Mouse (Mus musculus) forebrain, embryonic 14.5 days (tissue): ENCODE measurements around the gene Gpr37l1. TPM values are rescaled to one million over a fixed set of nuclear protein-coding genes. Genes with fewer than 3 reads are reported as not detected.
"Not testable (repeated sequence)": the region's sequence is repeated elsewhere in the genome, so short reads cannot be mapped to it uniquely, and the experiment has no call there.

ENCODE experiments used
- ATAC-seq: fragments of 200-750 bp; cut with Nextera tagmentation; 2 replicates; pipeline ENCODE4 v1.8.0; 2017; ENCODE audit warnings: mild to moderate bottlenecking, moderate library complexity
- DNase-seq: peaks from one replicate; pipeline ENCODE4 v3.0.0-alpha.2; 2015; ENCODE audit warnings: low spot score
- H3K27ac ChIP-seq: fragments of 300-500 bp; sonication (generic); 2 replicates; pipeline ENCODE4 v1.5.1; 2014; ENCODE audit warnings: low read depth, mild to moderate bottlenecking, control low read depth, low read length, moderate library complexity
- H3K27me3 ChIP-seq: fragments of 300-500 bp; sonication (generic); replicated peaks from 2 replicates; pipeline ENCODE4 v1.6.1; 2014; ENCODE audit warnings: low read length, control low read depth, mixed read lengths; ENCODE audit not compliant: control insufficient read depth, insufficient read depth
- H3K36me3 ChIP-seq: fragments of 300-500 bp; sonication (generic); 2 replicates; pipeline ENCODE4 v1.6.1; 2014; ENCODE audit warnings: low read length, control low read depth; ENCODE audit not compliant: control insufficient read depth, insufficient read depth
- H3K4me1 ChIP-seq: fragments of 300-500 bp; sonication (generic); 2 replicates; pipeline ENCODE4 v1.6.1; 2014; ENCODE audit warnings: antibody characterized with exemption, low read length, control low read depth; ENCODE audit not compliant: control insufficient read depth, insufficient read depth
- H3K4me2 ChIP-seq: fragments of 300-500 bp; sonication (generic); 2 replicates; pipeline ENCODE4 v1.6.1; 2014; ENCODE audit warnings: mild to moderate bottlenecking, control low read depth, low read length
- H3K4me3 ChIP-seq: fragments of 300-500 bp; sonication (generic); 2 replicates; pipeline ENCODE4 v1.5.1; 2014; ENCODE audit warnings: low read depth, low read length, control low read depth
- H3K9ac ChIP-seq: fragments of 300-500 bp; sonication (generic); 2 replicates; pipeline ENCODE4 v1.6.1; 2014; ENCODE audit warnings: mild to moderate bottlenecking, low read length, control low read depth, moderate library complexity
- H3K9me3 ChIP-seq: fragments of 300-500 bp; sonication (generic); replicated peaks from 2 replicates; pipeline ENCODE4 v1.6.1; 2016; ENCODE audit warnings: low read length, control low read depth, mixed read lengths; ENCODE audit not compliant: control insufficient read depth
- WGBS: fragments of 180-500 bp; shearing (Covaris S2); extraction: QIAGEN DNeasy Blood & Tissue Kit; methylation state at CpG from one replicate; pipeline ENCODE4 v1.1.7; 2014; 5-methylcytosine and 5-hydroxymethylcytosine counted together
- polyA plus RNA-seq: library from polyadenylated mRNA; unstranded; fragments of >200 nt; fragmentation: Nextera tagmentation; extraction: Ambion mirVana; gene quantifications from 2 replicates; pipeline ENCODE4 v1.2.1, GENCODE M21; 2014

Gpr37l1 gene
- polyA plus RNA-seq, 1 experiment from 2014 or later = 0.24 TPM

DNA sequence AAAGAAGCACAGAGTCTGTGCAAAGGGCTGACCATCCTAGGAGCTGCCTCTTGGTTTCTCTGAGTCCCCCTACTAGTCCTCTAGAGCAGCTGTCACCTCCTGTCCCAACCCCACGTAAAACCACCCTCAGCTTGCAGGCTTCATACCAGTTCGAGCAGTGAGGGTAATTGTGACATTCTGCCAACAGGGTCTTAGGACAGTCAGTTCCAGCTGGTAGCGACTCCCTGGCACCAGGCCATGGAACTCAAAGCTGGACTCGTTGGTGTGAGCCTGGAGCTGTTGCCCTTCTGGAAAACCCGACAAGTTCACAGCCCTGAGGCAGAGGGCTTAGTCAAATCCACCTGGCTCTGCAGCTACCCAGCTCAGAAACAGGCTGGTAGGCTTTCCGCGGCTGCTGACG lies 41.5 kb downstream of the Gpr37l1 start:
- DNase-seq (peak; percentile 30), ATAC-seq (no peak)
- 69% methylated on average over 8 of the region's 8 CpGs for WGBS
- Histone ChIP-seq H3K36me3 (no peaks in the 10 kb centered on the region), H3K4me3 (no peak overlapping the region), H3K9ac (no peak overlapping the region), H3K27ac (no peak overlapping the region), H3K4me1 (no peaks in the 10 kb centered on the region), H3K4me2 (no peak overlapping the region), H3K9me3 (no peaks in the 10 kb centered on the region), H3K27me3 (no peaks in the 10 kb centered on the region)

DNA sequence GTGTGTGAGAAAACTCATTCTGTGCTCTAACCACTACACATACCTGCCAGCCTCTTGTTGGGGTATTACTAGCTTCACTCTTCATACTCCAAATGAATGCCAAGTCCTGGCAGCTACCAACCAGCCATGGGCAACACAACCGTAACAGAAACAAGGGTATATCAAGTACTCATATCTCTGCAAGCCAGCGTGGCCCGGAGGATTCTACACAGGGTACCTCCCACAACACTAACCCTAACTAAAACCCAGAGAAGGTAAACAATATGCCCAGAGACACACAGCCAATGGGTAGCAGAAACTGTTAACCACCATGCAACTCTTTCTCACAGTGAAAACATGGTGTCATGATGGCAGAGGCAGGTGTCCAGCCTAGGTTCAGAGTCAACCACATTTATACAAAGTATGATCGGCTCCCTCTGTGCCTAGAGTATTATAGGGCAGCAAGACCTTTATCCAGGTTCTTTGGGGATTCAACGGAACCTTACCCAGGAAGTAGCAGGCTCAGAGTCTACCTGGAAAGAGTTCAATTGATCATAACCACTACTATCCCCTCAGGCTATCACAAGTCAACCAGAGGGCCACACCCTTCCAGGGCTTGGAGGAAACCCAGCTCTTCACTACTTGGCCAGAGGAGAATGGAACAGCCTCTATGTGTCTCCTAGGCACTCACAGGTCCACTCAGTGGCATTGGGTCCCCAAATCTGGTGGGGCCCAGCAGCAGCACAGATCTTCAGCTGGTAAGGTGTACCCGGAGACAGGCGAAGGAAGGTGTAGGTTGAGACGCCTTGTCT lies 42.7 kb downstream of the Gpr37l1 start:
- Histone ChIP-seq H3K9ac (no peak overlapping the region), H3K27me3 (no peaks in the 10 kb centered on the region), H3K4me1 (no peaks in the 10 kb centered on the region), H3K36me3 (no peaks in the 10 kb centered on the region), H3K4me3 (no peak overlapping the region), H3K9me3 (no peaks in the 10 kb centered on the region), H3K4me2 (no peak overlapping the region), H3K27ac (no peak overlapping the region)
- 93% methylated on average over 8 of the region's 8 CpGs for WGBS
- DNase-seq (no peak), ATAC-seq (no peak)

GRCm38 (mm10) chr1:135112661-135113060 lies 54.8 kb downstream of the Gpr37l1 start:
- no peak overlapping the region for H3K4me3 ChIP-seq
- peak; percentile 45 for ATAC-seq

GRCm38 (mm10) chr1:135111271-135111670 lies 56.2 kb downstream of the Gpr37l1 start:
- not testable (repeated sequence) for H3K9me3 ChIP-seq, H3K36me3 ChIP-seq, H3K9ac ChIP-seq, H3K27me3 ChIP-seq, H3K4me2 ChIP-seq, H3K4me3 ChIP-seq, H3K27ac ChIP-seq, H3K4me1 ChIP-seq, DNase-seq, ATAC-seq
- 64% methylated on average over 4 of the region's 5 CpGs for WGBS

More at GRCm38 (mm10) chr1:135112661-135113060, 54.8 kb downstream of the Gpr37l1 start:
- WGBS = 13% methylated on average over 8 of the region's 8 CpGs
- Histone ChIP-seq H3K27ac (no peak overlapping the region), H3K9me3 (no peaks in the 10 kb centered on the region), H3K4me1 (no peaks in the 10 kb centered on the region), H3K9ac (no peak overlapping the region), H3K27me3 (no peaks in the 10 kb centered on the region), H3K36me3 (no peaks in the 10 kb centered on the region), H3K4me2 (no peak overlapping the region)
- peak; percentile 57 for DNase-seq

Other genes with a start within 250 kb of the Gpr37l1 start
- 9.4 and 14.9 TPM in 2 replicates for gene Ppp1r12b, start 211.7 kb downstream of the Gpr37l1 start, polyA plus RNA-seq
- 27.5 and 33.8 TPM in 2 replicates for gene Ube2t, start 205.1 kb downstream of the Gpr37l1 start, polyA plus RNA-seq
- 0.48 TPM in 2 replicates for gene Lgr6, start 62.4 kb downstream of the Gpr37l1 start, polyA plus RNA-seq
- gene Ptpn7, start 35.0 kb downstream of the Gpr37l1 start, polyA plus RNA-seq = 0.32 and 0.57 TPM in 2 replicates
- gene Arl8a, start 20.9 kb downstream of the Gpr37l1 start, polyA plus RNA-seq = 213 and 251 TPM in 2 replicates
- gene Elf3, start 90.9 kb upstream of the Gpr37l1 start, polyA plus RNA-seq = 0.13 and 0.14 TPM in 2 replicates
- 81.4 and 88.9 TPM in 2 replicates for gene Rnpep, start 116.4 kb upstream of the Gpr37l1 start, polyA plus RNA-seq
- gene Timm17a, start 146.1 kb upstream of the Gpr37l1 start, polyA plus RNA-seq = 148 and 156 TPM in 2 replicates
- gene Lmod1, start 157.1 kb upstream of the Gpr37l1 start, polyA plus RNA-seq = 0.17 and 0.30 TPM in 2 replicates
- 62.9 and 68.8 TPM in 2 replicates for gene Shisa4, start 207.6 kb upstream of the Gpr37l1 start, polyA plus RNA-seq